Mouse (Mus musculus) spleen, embryonic (tissue): Measurements from ENCODE around the gene 4933427D14Rik.

Experiments
- CTCF ChIA-PET: fragments of 350-600 bp; sonication (Branson Sonifier 250); formaldehyde crosslinking; loops from one replicate; lab custom pipeline; 2022; lab: Charles Lee

4933427D14Rik gene

DNA sequence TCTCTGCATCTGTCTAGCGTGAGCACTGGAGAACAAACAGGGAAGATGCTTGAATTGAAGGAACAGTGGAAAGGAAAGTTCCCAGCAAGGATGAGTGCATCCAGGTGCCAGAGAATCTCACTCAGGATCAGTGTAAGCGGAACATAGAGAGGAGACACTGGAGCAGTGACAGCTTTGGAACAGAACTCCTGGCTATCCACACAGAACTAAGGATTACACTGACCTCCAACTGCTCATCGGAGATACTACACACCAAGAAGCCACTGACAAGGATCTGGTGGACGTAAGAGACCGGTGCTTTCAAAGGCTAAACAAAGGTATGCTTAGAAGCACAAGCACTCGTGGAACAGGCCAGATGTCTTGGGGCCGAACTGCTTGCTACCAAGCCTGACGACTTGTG is 103.0 kb downstream of the 4933427D14Rik start:
- CTCF ChIA-PET: no interaction called here
